Mouse (Mus musculus) midbrain, embryonic 14.5 days (tissue): Measurements from ENCODE around the gene Rnf123. TPM values are rescaled to one million over a fixed set of nuclear protein-coding genes. Genes with fewer than 3 reads are reported as not detected.
A peak's percentile ranks its signal among the peaks of the same experiment; 100 is the strongest.

Experiments
- ATAC-seq: fragments of 200-750 bp; cut with Nextera tagmentation; 2 replicates; pipeline ENCODE4 v1.8.0; 2017; ENCODE audit warnings: moderate number of reproducible peaks, moderate library complexity; ENCODE audit not compliant: low FRiP score, low TSS enrichment
- DNase-seq: peaks from one replicate; pipeline ENCODE4 v3.0.0-alpha.2; 2015
- H3K27ac ChIP-seq: fragments of 300-500 bp; sonication (generic); replicated peaks from 2 replicates; pipeline ENCODE4 v1.5.1; 2014; ENCODE audit warnings: mild to moderate bottlenecking, low read depth, low read length, moderate library complexity
- H3K27me3 ChIP-seq: fragments of 300-500 bp; sonication (generic); 2 replicates; pipeline ENCODE4 v1.6.1; 2014; ENCODE audit warnings: low read length, control low read depth, mixed read lengths; ENCODE audit not compliant: control insufficient read depth, insufficient read depth
- H3K36me3 ChIP-seq: fragments of 300-500 bp; sonication (generic); 2 replicates; pipeline ENCODE4 v1.6.1; 2014; ENCODE audit warnings: low read length, control low read depth; ENCODE audit not compliant: control insufficient read depth, insufficient read depth
- H3K4me1 ChIP-seq: fragments of 300-500 bp; sonication (generic); 2 replicates; pipeline ENCODE4 v1.6.1; 2014; ENCODE audit warnings: mild to moderate bottlenecking, antibody characterized with exemption, low read length, control low read depth; ENCODE audit not compliant: control insufficient read depth, insufficient read depth
- H3K4me2 ChIP-seq: fragments of 300-500 bp; sonication (generic); 2 replicates; pipeline ENCODE4 v1.6.1; 2014; ENCODE audit warnings: mild to moderate bottlenecking, low read length, moderate library complexity
- H3K4me3 ChIP-seq: fragments of 300-500 bp; sonication (generic); replicated peaks from 2 replicates; pipeline ENCODE4 v1.5.1; 2014; ENCODE audit warnings: low read depth, low read length
- H3K9ac ChIP-seq: fragments of 300-500 bp; sonication (generic); replicated peaks from 2 replicates; pipeline ENCODE4 v1.6.1; 2014; ENCODE audit warnings: mild to moderate bottlenecking, low read length, moderate library complexity
- H3K9me3 ChIP-seq: fragments of 300-500 bp; sonication (generic); 2 replicates; pipeline ENCODE4 v1.6.1; 2016; ENCODE audit warnings: low read length, control low read depth, mixed read lengths; ENCODE audit not compliant: control insufficient read depth
- WGBS: fragments of 180-500 bp; shearing (Covaris S2); extraction: QIAGEN DNeasy Blood & Tissue Kit; methylation state at CpG from one replicate; pipeline ENCODE4 v1.1.7; 2014; 5-methylcytosine and 5-hydroxymethylcytosine counted together
- polyA plus RNA-seq: library from polyadenylated mRNA; unstranded; fragments of >200 nt; fragmentation: Nextera tagmentation; extraction: Ambion mirVana; gene quantifications from 2 replicates; pipeline ENCODE4 v1.2.1, GENCODE M21; 2014

Gene Rnf123
- polyA plus RNA-seq = 54.8 and 56.2 TPM in 2 replicates

DNA sequence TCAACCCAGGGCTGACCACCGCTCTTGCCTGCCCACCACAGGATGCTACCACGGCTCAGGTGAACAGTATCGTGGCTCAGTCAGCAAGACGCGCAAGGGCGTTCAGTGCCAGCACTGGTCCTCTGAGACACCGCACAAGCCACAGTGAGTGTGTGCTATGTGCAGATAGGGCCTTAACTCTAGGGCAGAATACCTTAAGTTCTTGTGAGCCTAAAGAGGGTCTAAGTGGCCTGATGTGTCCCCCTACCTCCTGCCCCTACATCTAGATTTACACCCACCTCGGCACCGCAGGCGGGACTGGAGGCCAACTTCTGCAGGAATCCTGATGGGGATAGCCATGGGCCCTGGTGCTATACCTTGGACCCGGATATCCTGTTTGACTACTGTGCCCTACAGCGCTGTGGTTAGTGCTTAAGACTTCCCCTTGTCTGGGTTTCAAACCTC, at the start of gene Rnf123:
Gene Rnf123 (minus strand): TSS at position 359 of the 444 bp plus-strand sequence.
- WGBS = 40% methylated on average over 12 of the region's 12 CpGs
- H3K27ac ChIP-seq = no peak within 1 kb of the TSS
- peaks cover 40% of the 10 kb centered on the region for H3K36me3 ChIP-seq
- no peaks in the 10 kb centered on the region for H3K9me3 ChIP-seq
- H3K9ac ChIP-seq = peak within 1 kb of the TSS; percentile 12; the same call in 1 of the 2 replicates
- peaks cover 23% of the 10 kb centered on the region for H3K27me3 ChIP-seq
- peaks cover 12% of the 10 kb centered on the region for H3K4me1 ChIP-seq
- H3K4me2 ChIP-seq = peak within 1 kb of the TSS; percentile 29; the same call in 1 of the 2 replicates
- ATAC-seq = no peak
- no peak for DNase-seq
- H3K4me3 ChIP-seq = no peak within 1 kb of the TSS

DNA sequence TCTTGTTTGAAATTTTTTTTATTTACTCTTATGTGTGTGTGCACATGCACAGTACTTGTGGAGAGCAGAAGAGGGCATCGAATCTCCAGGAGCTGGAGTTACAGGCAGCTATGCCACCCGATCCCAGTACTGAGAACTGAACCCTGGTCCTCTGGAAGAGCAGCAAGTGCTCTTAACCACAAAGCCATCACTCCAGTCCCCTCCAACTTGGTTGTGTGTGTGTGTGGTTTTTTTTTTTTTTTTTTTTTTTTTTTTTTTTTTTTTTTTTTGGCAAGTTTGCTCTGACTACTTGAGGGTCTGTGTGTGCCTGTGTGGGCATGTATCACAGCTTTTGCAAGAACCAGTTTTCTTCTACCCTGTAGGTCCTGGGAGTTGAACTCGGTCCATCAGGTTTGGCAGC, 49.2 kb upstream of the Rnf123 start:
- DNase-seq (no peak), ATAC-seq (no peak)
- Histone ChIP-seq H3K9me3 (no peaks in the 10 kb centered on the region), H3K4me3 (no peak overlapping the region), H3K27ac (no peak overlapping the region), H3K9ac (no peak overlapping the region), H3K4me2 (no peak overlapping the region), H3K4me1 (no peaks in the 10 kb centered on the region), H3K27me3 (no peaks in the 10 kb centered on the region), H3K36me3 (peaks cover 26% of the 10 kb centered on the region)
- WGBS = 97% methylated on average over 3 of the region's 3 CpGs

DNA sequence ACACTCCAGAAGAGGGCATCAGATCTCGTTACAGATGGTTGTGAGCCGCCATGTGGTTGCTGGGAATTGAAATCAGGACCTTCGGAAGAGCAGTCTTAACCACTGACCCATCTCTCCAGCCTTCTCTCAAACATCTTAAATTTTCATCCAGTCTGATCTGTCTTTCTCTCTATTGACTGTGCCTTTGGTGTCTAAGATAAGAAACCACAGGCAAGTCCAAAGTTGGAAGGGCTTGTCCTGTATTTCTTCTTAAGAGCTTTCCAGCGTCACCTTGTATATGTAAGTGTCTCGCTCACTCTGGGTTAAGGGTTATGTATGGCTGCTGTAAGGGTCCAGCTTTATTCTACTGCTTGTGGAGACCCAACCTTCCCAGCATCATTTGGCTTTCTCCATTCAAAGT, 48.4 kb upstream of the Rnf123 start:
- Histone ChIP-seq H3K4me1 (no peaks in the 10 kb centered on the region), H3K27me3 (no peaks in the 10 kb centered on the region), H3K9ac (no peak overlapping the region), H3K36me3 (peaks cover 18% of the 10 kb centered on the region), H3K4me3 (no peak overlapping the region), H3K27ac (no peak overlapping the region), H3K4me2 (no peak overlapping the region), H3K9me3 (no peaks in the 10 kb centered on the region)
- DNase-seq (no peak), ATAC-seq (no peak)
- WGBS = 91% methylated on average over 5 of the region's 5 CpGs

DNA sequence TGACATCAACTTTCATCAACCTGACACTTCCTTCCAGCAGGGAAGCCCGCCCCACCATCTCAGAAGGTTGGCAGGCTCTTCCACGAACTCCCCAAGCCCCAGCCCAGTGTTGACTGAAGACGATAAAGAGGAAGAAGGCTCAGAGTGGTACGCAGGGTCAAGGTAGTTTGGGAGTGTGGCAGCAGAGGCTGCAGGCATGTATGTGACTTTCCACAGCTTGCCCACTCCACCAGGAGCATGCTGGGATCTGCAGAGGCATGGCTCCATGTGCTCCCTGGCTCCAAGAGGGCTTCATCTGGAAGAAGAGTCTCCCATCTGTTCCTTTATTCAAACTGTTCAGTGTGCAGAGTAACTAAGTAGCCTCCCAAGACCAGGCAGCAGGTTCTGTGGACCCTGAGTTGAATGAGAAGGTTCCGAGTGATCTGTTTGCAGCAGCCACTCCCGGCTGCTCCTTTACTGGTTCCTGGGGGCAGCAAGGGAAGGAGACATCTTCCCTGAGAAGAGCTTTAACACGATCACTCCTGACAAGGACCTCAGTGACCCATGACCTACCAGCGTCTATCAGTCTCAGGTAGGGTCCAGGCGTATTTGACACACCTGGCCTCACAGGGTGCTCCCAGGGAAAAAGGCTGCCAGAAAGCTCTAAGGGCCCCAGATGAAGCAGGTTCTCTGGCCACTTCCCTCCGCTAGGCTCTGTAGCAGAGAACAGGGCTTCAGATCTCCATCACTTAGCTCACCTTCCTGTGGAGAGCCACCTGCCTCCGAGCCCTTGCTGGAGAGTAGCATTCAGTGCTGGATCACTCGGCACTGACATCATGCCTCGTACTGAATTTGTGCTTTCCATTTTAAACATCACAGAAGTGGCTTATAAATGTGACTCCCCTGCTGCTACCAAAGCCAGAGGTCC, 46.1 kb upstream of the Rnf123 start:
- no peak for ATAC-seq
- H3K4me1 ChIP-seq = no peaks in the 10 kb centered on the region
- H3K9ac ChIP-seq = no peak overlapping the region
- no peak overlapping the region for H3K4me3 ChIP-seq
- DNase-seq = no peak
- no peak overlapping the region for H3K27ac ChIP-seq
- WGBS = 87% methylated on average over 13 of the region's 13 CpGs
- no peaks in the 10 kb centered on the region for H3K27me3 ChIP-seq
- H3K36me3 ChIP-seq = peaks cover 30% of the 10 kb centered on the region
- H3K4me2 ChIP-seq = no peak overlapping the region
- H3K9me3 ChIP-seq = no peaks in the 10 kb centered on the region

DNA sequence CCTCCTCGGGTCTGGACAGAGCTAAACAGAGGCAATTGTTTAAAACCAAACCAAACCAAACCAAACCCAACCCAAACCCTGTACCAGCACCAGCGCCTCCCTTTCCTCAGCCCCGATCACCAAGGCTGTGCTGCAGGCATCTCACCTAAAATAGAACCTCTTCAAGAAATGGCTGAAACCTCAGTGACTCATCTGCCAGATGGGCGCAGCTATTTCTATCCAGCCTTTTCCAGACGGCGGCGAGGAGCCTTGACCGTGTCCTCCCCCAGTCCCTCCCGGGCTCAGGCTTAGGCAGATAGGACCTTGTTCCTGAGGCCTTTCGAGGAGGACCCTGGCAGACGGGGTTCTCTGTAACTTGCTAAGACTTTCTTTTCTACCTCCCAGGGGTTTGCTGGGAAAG, 45.1 kb upstream of the Rnf123 start:
- DNase-seq (no peak), ATAC-seq (no peak)
- Histone ChIP-seq H3K9ac (no peak overlapping the region), H3K4me3 (no peak overlapping the region), H3K4me2 (no peak overlapping the region), H3K27ac (no peak overlapping the region), H3K36me3 (peaks cover 30% of the 10 kb centered on the region), H3K9me3 (no peaks in the 10 kb centered on the region), H3K4me1 (no peaks in the 10 kb centered on the region), H3K27me3 (no peaks in the 10 kb centered on the region)
- WGBS = 88% methylated on average over 11 of the region's 11 CpGs

DNA sequence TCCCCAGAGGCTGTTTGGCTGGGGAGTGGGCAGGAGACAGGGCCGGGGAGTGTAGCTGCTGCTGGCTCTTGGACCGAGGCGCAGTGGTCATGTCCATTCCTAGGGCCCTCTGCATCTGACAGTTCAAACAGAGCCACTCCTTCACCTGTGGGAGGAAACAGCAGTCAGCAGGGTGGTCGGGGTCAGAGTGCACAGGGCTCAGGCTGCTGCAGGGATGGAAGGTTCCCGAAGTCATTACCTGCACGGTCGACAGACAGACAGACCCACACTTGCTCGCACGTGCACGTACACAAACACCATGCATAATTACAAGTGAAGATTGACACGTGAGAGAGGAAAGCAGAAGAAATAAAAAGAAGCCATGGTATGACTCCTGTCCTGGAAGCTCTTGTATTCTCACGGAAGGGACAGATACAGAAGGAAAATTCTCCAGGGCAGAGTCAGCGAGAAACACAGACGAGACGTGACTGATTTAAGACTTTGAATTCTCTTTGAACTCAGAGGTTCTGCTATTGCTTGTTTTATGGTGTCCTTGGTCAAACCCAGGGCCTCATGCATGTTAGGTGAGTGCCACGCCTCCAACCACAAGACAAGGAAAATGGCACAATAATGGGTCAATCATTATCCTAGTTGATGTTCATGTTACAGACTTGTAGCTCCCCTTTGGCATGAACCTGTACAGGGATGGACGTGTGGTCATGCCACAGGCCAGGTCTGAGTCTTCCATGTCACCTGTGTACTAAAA, 43.5 kb upstream of the Rnf123 start:
- Histone ChIP-seq H3K4me1 (no peaks in the 10 kb centered on the region), H3K9me3 (no peaks in the 10 kb centered on the region), H3K27me3 (no peaks in the 10 kb centered on the region), H3K4me2 (no peak overlapping the region), H3K36me3 (peaks cover 38% of the 10 kb centered on the region), H3K27ac (no peak overlapping the region), H3K9ac (no peak overlapping the region), H3K4me3 (no peak overlapping the region)
- 86% methylated on average over 17 of the region's 17 CpGs for WGBS
- ATAC-seq (no peak), DNase-seq (no peak)

DNA sequence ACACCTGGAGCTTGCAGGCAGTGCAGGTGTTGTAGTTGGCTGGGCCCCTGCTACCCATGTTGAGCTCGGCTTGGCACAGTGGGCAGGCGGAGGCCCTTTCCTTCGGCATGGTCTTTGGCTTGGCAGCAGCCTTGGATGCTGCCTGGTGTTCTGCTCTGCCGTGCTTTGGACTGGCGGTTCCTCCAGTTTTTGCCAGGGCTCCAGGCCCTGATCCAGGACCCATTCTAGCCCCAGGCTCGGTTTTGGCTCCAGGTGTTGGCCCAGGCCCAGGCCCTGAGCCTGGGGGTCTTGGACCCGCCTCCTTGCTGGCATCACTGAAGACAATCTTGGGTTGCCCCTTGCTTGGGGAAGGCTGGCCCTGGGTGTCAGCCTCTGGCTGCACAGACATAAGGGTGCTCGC, 42.6 kb upstream of the Rnf123 start:
- Histone ChIP-seq H3K9me3 (no peaks in the 10 kb centered on the region), H3K4me1 (no peaks in the 10 kb centered on the region), H3K27me3 (no peaks in the 10 kb centered on the region), H3K9ac (no peak overlapping the region), H3K27ac (no peak overlapping the region), H3K4me3 (no peak overlapping the region), H3K4me2 (no peak overlapping the region), H3K36me3 (peaks cover 41% of the 10 kb centered on the region)
- DNase-seq (no peak), ATAC-seq (no peak)
- 89% methylated on average over 8 of the region's 8 CpGs for WGBS

DNA sequence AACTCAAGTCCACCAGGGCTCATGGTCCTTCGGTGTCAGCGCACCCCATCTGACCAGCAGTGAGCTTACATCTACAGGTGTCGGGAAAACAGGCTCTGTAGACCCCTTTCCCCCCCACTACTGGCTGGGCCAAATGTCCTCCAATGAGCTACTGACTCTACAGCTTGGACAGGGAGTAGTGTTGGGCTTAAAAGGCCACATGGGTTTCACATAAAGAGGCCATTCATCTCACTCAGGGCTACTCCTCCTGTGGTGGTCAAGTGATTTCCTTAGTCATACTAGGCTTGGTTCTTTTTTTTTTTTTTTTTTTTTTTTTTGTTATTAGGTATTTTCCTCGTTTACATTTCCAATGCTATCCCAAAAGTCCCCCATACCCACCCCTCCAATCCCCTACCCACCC, 40.8 kb upstream of the Rnf123 start:
- no peak overlapping the region for H3K27ac ChIP-seq
- no peaks in the 10 kb centered on the region for H3K4me1 ChIP-seq
- no peaks in the 10 kb centered on the region for H3K27me3 ChIP-seq
- WGBS = 92% methylated on average over 4 of the region's 4 CpGs
- H3K9ac ChIP-seq = no peak overlapping the region
- peaks cover 31% of the 10 kb centered on the region for H3K36me3 ChIP-seq
- no peak overlapping the region for H3K4me3 ChIP-seq
- no peak for DNase-seq
- no peak for ATAC-seq
- H3K9me3 ChIP-seq = no peaks in the 10 kb centered on the region
- H3K4me2 ChIP-seq = no peak overlapping the region
